Mouse (Mus musculus): ENCODE data around the gene Npm3. TPM values are rescaled to one million over a fixed set of nuclear protein-coding genes. Genes with fewer than 3 reads are reported as not detected.

Npm3 gene
- polyA plus RNA-seq, 1 experiment from 2014 or later: 6.5 TPM

DNA sequence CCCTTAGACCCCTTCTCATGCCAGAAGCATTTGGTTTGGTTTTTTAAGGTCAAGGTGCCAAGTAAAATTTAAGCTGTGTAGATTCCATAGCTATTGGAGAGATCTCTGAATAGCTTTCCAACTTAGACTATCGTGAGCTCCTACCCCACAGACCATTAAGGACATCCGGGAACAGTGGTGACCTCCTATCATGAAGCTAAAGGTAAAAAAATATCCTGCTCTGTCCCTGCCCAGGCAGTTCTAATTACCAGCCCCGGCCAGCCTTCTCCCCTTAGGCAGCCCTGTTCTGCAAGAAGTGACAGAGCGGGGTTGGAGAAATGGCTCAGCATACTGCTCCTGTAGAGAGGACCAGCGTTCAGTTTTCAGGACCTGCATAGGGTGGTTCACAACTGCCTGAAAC is 10.9 kb downstream of the Npm3 start:
- WGBS: 71% methylated on average over 5 of the region's 5 CpGs
- H3K9ac ChIP-seq: no peak overlapping the region
- H3K9me3 ChIP-seq: no peaks in the 10 kb centered on the region
- H3K36me3 ChIP-seq: no peaks in the 10 kb centered on the region
- no peak overlapping the region for H3K27ac ChIP-seq
- H3K27me3 ChIP-seq: peaks cover 100% of the 10 kb centered on the region
- H3K4me2 ChIP-seq: no peak overlapping the region
- no peak for ATAC-seq (ENCODE audit: low FRiP score)
- H3K4me3 ChIP-seq: no peak overlapping the region
- peaks cover 39% of the 10 kb centered on the region for H3K4me1 ChIP-seq (replicated peaks)

GRCm38 (mm10) chr19:45737846-45738484 is 11.4 kb downstream of the Npm3 start:
- Histone ChIP-seq H3K27ac (no peak overlapping the region), H3K4me1 (replicated peaks) (peaks cover 36% of the 10 kb centered on the region), H3K9ac (no peak overlapping the region), H3K4me3 (no peak overlapping the region), H3K36me3 (no peaks in the 10 kb centered on the region), H3K4me2 (no peak overlapping the region), H3K27me3 (peaks cover 100% of the 10 kb centered on the region), H3K9me3 (no peaks in the 10 kb centered on the region)
- ATAC-seq (ENCODE audit: low FRiP score): no peak
- 56% methylated on average over 10 of the region's 10 CpGs for WGBS

DNA sequence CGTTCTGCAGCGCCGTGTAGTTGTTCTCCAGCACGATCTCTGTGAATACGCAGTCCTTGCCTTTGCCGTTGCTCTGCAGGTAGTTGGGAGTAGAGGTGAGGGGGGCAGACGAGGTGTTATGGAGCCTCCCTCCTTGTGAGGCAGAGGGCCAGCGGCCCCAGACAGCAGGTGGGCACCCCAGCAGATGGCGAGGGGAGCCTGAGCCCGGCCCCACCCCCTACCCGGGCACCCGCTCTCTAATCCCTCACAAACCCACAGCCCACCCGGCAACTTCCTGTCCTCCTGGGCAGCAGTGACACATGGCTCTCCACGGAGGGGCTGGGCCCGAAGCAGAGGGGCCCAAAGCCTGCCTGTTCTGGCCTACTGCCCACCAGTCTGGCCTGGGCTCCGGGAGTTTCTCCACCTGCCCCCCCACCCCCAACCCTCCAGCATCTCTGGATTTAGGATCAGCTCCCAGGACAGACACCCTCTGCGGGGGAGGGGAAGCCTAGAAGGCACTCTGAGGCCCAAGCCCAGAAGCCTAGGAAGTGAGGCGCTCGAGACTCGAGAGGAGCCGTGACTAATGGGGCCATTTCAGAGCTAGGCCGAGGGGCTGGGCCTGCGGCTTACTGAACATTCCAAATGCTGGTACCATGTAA is 12.1 kb downstream of the Npm3 start:
- no peaks in the 10 kb centered on the region for H3K9me3 ChIP-seq
- WGBS: 5% methylated on average over 22 of the region's 23 CpGs
- no peaks in the 10 kb centered on the region for H3K36me3 ChIP-seq
- H3K4me2 ChIP-seq: peak overlapping the region; percentile 49
- H3K4me1 ChIP-seq (replicated peaks): peaks cover 30% of the 10 kb centered on the region
- no peak overlapping the region for H3K27ac ChIP-seq
- peak; percentile 38 for ATAC-seq (ENCODE audit: low FRiP score)
- H3K4me3 ChIP-seq: peak overlapping the region; percentile 28
- peak overlapping the region; percentile 7; the same call in 1 of the 2 replicates for H3K9ac ChIP-seq
- H3K27me3 ChIP-seq: peaks cover 100% of the 10 kb centered on the region

DNA sequence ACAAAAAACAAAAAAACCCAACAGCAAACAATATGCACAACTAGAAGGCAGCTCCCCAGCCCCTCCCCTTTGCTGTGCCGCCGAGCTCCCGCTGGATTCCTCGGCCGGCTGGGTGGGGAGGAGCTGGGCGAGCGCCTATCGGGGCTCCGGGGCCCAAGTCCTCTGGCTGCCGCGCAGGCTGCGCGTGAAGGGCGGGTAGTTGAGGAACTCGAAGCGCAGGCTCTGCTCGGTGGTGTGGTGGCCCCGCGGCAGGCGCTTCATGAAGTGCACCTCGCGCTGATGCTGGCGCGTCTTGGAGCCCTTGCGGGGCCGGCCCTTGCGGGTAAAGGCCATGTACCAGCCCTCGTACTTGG is 12.6 kb downstream of the Npm3 start:
- Histone ChIP-seq H3K36me3 (no peaks in the 10 kb centered on the region), H3K4me3 (peak overlapping the region; percentile 28), H3K27ac (no peak overlapping the region), H3K9ac (peak overlapping the region; percentile 7; the same call in 1 of the 2 replicates), H3K9me3 (no peaks in the 10 kb centered on the region), H3K27me3 (peaks cover 100% of the 10 kb centered on the region), H3K4me2 (peak overlapping the region; percentile 49), H3K4me1 (replicated peaks) (peaks cover 26% of the 10 kb centered on the region)
- WGBS: under 1% methylated on average over 28 of the region's 28 CpGs
- 0 out of 2 replicates have a peak, but pooled peaks have one; percentile 17 for ATAC-seq (ENCODE audit: low FRiP score)

DNA sequence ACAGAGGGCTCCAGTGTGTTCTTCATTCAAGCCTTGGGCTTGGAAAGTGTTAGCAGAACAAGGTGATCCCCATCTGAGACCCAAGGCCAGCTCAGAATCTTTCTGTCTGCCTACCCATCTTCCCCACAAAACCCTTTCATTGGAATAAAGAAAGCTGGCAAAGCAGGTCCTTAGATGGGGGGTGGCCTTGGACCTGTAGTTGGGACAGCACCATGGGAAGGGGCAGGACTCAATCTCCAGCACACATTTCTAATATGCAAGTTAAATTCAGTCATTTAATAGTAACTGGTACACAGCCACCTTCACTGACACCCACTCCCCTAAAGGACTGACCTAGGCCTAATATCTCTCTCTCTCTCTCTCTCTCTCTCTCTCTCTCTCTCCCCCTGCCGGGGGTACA is 13.2 kb downstream of the Npm3 start:
- Histone ChIP-seq H3K9ac (no peak overlapping the region), H3K4me1 (replicated peaks) (peaks cover 21% of the 10 kb centered on the region), H3K4me3 (no peak overlapping the region), H3K36me3 (no peaks in the 10 kb centered on the region), H3K9me3 (no peaks in the 10 kb centered on the region), H3K27me3 (peaks cover 100% of the 10 kb centered on the region), H3K27ac (no peak overlapping the region), H3K4me2 (no peak overlapping the region; the same call in 1 of the 2 replicates)
- ATAC-seq (ENCODE audit: low FRiP score): no peak
- WGBS: 56% methylated on average over 1 of the region's 1 CpGs

- Histone ChIP-seq H3K27ac (no peak overlapping the region), H3K9me3 (no peaks in the 10 kb centered on the region), H3K4me3 (no peak overlapping the region), H3K4me1 (replicated peaks) (peaks cover 22% of the 10 kb centered on the region), H3K4me2 (no peak overlapping the region), H3K36me3 (no peaks in the 10 kb centered on the region), H3K9ac (no peak overlapping the region), H3K27me3 (peaks cover 100% of the 10 kb centered on the region)
- ATAC-seq (ENCODE audit: low FRiP score): no peak
- WGBS: 27% methylated on average over 7 of the region's 7 CpGs
Measured at GRCm38 (mm10) chr19:45734762-45735161, 14.6 kb downstream of the Npm3 start.

DNA sequence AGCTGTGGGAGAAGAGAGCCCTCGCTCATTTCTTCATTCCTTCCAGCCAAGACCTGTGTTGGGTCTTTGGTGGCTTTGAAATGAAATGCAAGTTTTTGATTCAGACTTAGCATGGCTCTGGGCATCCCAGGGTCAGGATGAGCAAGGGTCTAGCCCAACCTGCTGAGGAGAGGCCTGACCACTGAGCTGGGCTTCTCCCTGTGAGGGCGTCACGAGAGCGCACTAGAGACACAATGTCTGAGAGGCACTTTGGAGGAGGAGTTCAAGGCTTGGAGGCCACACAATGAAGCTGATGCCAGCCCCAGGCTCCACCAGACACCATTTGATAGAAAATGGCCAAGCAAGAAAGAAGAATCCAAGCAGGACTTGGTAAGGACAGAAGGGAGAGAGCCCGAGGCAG is 15.2 kb downstream of the Npm3 start:
- Histone ChIP-seq H3K4me2 (no peak overlapping the region), H3K4me1 (replicated peaks) (peaks cover 22% of the 10 kb centered on the region), H3K27ac (no peak overlapping the region), H3K9me3 (no peaks in the 10 kb centered on the region), H3K4me3 (no peak overlapping the region), H3K36me3 (no peaks in the 10 kb centered on the region), H3K27me3 (peaks cover 96% of the 10 kb centered on the region), H3K9ac (no peak overlapping the region)
- ATAC-seq (ENCODE audit: low FRiP score): no peak
- WGBS: 57% methylated on average over 5 of the region's 5 CpGs

DNA sequence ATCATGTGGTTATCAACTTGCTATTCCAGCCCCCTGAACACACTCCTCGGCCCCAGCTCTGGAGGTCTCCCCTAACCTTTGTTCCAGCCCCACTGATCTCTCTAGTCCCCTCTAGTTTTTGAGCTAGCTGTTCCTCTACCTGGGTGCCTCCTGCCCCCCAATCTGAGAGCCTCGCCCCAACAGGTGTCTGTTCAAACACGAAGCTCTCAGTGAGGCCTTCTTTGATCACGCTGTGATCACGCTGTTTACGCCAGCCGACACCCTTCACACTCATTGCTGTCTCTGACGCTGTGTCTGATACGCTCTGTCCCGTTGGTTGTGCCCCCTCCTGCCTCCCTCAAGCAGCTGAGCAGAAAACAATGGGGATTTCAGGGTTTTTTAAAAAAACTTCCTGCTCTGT is 15.8 kb downstream of the Npm3 start:
- Histone ChIP-seq H3K9ac (no peak overlapping the region), H3K27ac (no peak overlapping the region), H3K4me3 (no peak overlapping the region), H3K4me1 (replicated peaks) (peaks cover 22% of the 10 kb centered on the region), H3K4me2 (no peak overlapping the region), H3K36me3 (no peaks in the 10 kb centered on the region), H3K27me3 (peaks cover 95% of the 10 kb centered on the region), H3K9me3 (no peaks in the 10 kb centered on the region)
- 5% methylated on average over 10 of the region's 10 CpGs for WGBS
- ATAC-seq (ENCODE audit: low FRiP score): no peak

DNA sequence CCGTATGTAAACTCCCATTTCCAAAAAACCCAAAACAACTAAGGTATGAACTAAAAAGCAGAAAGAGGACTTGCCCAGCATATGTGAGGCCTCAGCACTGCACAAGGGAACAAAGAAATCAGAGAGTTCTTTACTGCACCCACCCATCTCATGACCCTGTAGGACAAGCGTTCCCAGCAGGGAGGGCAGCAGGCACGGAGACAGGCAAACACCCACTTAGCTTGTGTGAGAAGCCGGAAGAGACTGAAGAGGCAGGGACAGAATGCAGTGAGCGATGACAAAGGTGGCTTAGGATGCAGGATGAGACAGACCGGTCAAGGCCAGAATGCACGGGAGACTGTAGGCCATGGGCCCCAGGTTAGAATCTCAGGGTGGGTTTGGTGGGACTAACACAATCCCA is 17.7 kb downstream of the Npm3 start:
- Histone ChIP-seq H3K27me3 (peaks cover 94% of the 10 kb centered on the region), H3K9me3 (no peaks in the 10 kb centered on the region), H3K9ac (no peak overlapping the region), H3K36me3 (no peaks in the 10 kb centered on the region), H3K4me1 (replicated peaks) (peaks cover 11% of the 10 kb centered on the region), H3K4me3 (no peak overlapping the region), H3K27ac (no peak overlapping the region), H3K4me2 (no peak overlapping the region)
- WGBS: 84% methylated on average over 7 of the region's 7 CpGs
- ATAC-seq (ENCODE audit: low FRiP score): no peak

DNA sequence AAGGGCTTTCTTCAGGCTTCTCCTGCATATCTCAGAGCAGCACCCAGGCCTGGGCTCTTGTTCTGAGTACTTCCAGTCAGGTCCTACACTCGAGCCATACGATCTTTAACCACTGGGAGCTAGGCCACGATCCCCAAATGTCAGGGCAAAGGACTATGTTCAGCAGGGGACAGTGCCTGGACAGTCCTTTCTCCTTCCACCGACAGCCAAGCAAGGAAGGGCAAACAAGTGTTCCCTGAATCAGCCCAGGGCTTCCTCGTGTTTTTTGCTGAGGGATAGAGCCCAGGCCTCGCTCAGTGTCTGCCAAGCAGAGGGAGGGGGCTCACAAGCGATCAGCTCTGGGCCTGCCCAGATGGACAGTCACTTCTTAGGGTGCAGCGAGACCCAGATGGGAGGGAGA is 19.3 kb downstream of the Npm3 start:
- no peak overlapping the region for H3K27ac ChIP-seq
- no peak overlapping the region for H3K9ac ChIP-seq
- no peak for ATAC-seq (ENCODE audit: low FRiP score)
- H3K4me2 ChIP-seq: no peak overlapping the region
- 69% methylated on average over 8 of the region's 8 CpGs for WGBS
- peaks cover 94% of the 10 kb centered on the region for H3K27me3 ChIP-seq
- H3K4me1 ChIP-seq (replicated peaks): peaks cover 6% of the 10 kb centered on the region; the same call in 1 of the 2 replicates
- H3K36me3 ChIP-seq: no peaks in the 10 kb centered on the region
- H3K9me3 ChIP-seq: no peaks in the 10 kb centered on the region
- H3K4me3 ChIP-seq: no peak overlapping the region

DNA sequence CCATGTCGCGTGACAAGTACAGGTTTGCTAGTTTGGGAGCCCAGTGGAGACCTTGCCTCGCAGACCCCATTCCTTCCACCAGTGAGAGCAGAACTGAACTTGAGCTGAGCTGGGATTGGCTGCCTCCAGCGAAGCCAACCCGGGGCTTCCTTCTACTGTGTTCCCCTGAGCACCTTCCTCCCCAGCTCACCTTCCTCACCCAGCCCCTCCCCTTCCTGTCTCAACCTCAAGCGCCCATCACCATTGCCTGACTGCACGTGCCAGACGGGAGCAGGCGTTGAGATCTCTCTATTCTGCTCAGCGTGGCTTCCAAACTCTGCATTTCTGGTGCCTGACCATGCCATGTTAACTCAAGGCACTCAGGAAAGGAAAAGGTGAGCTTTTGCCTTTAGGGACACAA is 22.2 kb downstream of the Npm3 start:
- Histone ChIP-seq H3K4me1 (replicated peaks) (peaks cover 3% of the 10 kb centered on the region; the same call in 1 of the 2 replicates), H3K4me3 (no peak overlapping the region), H3K27ac (no peak overlapping the region), H3K27me3 (peaks cover 93% of the 10 kb centered on the region), H3K36me3 (no peaks in the 10 kb centered on the region), H3K9ac (no peak overlapping the region), H3K4me2 (no peak overlapping the region), H3K9me3 (no peaks in the 10 kb centered on the region)
- no peak for ATAC-seq (ENCODE audit: low FRiP score)
- WGBS: 68% methylated on average over 10 of the region's 10 CpGs

- Histone ChIP-seq H3K36me3 (no peaks in the 10 kb centered on the region), H3K27ac (no peak overlapping the region), H3K4me2 (no peak overlapping the region), H3K9me3 (no peaks in the 10 kb centered on the region), H3K9ac (no peak overlapping the region), H3K27me3 (peaks cover 92% of the 10 kb centered on the region), H3K4me1 (replicated peaks) (peaks cover 3% of the 10 kb centered on the region; the same call in 1 of the 2 replicates), H3K4me3 (no peak overlapping the region)
- no peak for ATAC-seq (ENCODE audit: low FRiP score)
- WGBS: 39% methylated on average over 14 of the region's 14 CpGs
Measured at GRCm38 (mm10) chr19:45725677-45726277, 23.6 kb downstream of the Npm3 start.

DNA sequence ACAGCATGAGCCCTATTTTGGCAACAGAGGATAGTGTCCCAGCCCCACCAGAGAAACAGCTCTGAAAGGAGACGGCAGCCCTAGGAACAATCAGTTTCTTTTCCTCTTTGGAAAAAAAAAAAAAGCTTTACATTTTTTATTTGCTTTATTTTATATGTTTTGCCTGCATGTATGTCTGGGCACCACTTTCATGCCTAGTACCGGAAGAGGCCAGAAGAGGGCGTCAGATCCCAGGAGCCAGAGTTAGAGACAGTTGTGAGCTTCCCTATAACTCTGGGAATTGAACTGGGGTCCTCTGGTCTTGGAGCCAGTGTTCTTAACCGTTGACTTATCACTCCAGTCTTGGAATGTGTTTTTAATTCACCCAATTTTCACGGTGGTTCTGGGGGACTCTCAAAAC is 27.2 kb downstream of the Npm3 start:
- Histone ChIP-seq H3K9ac (no peak overlapping the region), H3K4me1 (replicated peaks) (peaks cover 14% of the 10 kb centered on the region), H3K36me3 (no peaks in the 10 kb centered on the region), H3K9me3 (no peaks in the 10 kb centered on the region), H3K27me3 (peaks cover 89% of the 10 kb centered on the region), H3K27ac (no peak overlapping the region), H3K4me3 (no peak overlapping the region), H3K4me2 (no peak overlapping the region)
- 74% methylated on average over 5 of the region's 5 CpGs for WGBS
- no peak for ATAC-seq (ENCODE audit: low FRiP score)

All from hindbrain, embryonic 13.5 days (tissue).